Mouse (Mus musculus) cerebellum, adult 11 months (tissue): ENCODE measurements around the gene Zfp385a.

Experiments
- DNase-seq: peaks from one replicate; pipeline ENCODE4 v3.0.0; 2022

Zfp385a gene

DNA sequence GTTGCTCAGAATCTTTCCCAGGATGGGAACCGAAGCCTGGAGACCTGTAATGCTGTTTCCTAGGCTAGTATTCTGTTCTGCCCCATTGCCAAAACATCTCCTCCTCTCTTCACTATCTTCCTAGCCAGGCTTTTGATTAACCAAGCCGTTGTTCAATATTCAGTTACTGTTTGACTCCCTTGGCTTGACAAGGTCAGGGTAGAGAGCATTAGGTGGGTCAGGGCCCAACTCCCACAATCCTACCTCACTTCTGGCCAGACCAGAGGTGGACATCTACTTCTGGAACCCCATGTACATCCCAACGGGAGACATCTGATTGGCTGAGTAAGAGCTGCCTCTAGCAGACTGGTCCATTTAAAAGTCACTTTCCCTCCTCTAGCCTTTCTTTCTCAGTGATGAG, 23.1 kb upstream of the Zfp385a start:
- DNase-seq, result no peak

DNA sequence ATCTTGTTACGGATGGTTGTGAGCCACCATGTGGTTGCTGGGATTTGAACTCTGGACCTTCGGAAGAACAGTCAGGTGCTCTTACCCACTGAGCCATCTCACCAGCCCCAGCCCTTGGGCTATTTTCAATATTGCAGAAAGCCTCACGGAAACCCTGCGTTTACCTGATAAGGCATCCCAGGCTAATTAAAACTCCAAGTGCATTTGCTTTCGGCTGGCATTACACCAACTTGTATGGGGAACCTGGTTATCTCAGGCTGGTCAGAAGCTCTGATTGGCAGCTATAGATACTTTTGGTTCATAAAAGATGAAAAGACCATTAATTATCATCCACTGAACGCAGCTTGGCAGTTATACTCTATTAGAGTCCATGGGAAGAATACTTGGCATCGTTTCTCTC, 22.4 kb upstream of the Zfp385a start:
- DNase-seq, result no peak

- no peak for DNase-seq
Observed at GRCm38 (mm10) chr15:103361269-103361668, 21.4 kb upstream of the Zfp385a start.

GRCm38 (mm10) chr15:103359869-103360602, 20.1 kb upstream of the Zfp385a start:
- peak; percentile 82 for DNase-seq

DNA sequence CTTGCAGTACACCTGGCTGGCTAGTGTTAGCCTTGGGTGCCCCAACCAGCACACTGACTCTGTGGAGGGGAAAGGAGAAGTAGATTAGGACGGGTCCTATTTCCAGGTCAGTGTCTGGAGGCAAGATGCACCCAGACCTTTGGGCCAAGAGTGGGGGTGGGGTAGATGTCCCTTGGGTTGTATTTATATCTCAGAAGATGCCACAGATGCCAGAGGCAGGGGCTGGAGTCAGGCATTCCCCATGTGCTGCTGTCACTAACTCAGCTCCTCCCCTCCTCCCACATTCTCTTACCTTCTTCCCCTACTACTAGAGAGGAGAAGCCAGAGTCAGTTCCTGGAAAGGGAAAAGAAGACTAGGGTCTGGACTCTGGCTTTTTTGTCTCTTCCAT, 19.2 kb upstream of the Zfp385a start:
- no peak for DNase-seq

DNA sequence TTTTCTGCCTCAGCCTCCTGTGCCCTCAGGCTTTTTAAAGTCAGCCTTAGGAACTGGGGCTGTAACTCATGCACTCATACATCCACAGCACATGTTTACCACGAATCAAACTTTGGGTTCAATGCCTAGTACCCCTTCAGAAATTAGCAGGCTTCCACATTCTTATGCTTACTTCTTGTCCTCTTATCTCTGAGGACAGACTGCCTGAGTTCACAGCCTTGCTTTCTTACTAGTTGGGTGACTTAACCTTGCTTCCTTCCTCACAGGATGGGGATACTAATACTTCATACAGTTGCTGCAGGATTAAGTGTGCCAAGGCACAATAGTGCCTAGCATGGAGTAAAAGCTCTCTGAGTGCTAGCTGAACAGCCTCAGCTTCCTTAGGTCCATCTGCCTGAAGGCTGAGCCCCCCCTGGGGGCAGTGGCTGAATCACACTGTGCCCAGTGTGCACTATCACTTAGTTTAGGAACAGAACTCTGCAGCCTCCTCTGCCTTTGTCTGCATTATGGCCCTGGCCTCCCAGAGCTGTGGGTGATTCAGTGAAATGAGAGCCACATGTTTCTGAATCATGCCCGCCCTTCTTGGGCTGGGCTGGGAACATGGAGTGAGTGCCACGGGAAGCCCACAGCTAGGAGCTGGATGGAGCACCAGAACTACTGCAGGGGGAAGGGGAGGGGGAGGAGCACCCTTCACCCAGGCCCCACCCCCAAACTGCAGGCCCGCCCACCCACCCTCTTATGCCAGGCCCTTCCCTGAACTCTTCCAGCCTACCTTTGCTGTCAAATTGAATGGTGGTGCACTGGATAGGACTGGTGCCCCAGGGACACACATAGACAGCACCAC, 18.6 kb upstream of the Zfp385a start:
- DNase-seq, result no peak

GRCm38 (mm10) chr15:103357817-103358216, 17.9 kb upstream of the Zfp385a start:
- DNase-seq, result no peak

DNA sequence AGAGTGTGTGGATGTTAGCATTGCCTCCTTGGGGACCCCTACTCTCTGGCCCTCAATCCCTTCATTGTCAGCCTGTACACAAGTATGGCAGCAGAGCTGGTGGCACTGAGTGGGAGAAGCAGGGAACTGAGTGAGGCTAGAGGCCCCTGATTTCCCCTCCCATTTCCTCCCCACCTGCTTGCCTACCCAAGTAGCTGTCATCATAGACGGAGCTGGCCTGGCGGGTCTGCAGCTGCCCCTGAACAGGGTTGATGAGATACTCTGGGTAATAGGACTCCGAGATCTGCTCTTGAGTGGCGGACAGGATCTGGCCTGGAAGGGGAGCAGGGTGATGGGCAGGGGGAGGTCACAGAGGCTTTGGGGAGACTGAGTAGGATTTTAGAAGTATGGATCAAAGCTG, 16.2 kb upstream of the Zfp385a start:
- DNase-seq, result no peak

DNA sequence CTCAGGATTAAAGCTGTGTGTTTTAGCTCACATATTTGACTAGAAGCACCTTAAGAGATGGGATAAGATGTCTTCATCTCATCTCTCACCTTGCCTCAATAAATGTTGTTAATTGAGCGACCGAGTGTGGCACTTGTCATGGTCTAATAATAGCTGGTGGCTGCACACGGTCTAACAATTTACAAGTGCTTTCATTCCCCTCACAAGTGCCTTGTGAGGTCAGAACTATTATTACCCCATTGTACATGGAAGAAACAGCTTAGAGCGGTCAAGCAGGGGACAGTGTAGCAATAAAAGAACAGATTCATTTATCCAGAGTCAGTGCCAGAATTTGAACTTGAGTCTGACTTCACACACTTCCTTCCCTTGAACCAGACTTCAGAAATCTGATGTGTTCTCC, 15.5 kb upstream of the Zfp385a start:
- no peak for DNase-seq

DNA sequence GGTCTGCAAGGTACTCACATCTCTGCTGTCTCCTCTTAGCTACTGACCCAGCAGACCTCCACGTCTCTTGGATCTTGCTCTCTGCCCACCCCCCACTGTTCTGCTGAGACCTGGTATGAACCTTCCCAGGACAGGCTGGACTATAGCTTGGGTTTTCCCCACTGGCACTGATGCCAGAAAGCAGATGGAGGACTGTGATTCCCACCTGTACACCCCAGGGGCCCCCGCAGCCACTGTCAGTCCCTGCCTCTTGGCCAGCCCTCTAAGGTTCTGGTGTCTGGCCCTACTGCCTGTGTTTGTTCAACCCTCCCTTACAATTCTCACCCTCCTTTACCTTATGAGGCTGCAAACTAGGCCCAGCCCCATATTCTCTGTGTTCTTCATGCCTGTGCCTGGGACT, 14.8 kb upstream of the Zfp385a start:
- peak; percentile 77 for DNase-seq

DNA sequence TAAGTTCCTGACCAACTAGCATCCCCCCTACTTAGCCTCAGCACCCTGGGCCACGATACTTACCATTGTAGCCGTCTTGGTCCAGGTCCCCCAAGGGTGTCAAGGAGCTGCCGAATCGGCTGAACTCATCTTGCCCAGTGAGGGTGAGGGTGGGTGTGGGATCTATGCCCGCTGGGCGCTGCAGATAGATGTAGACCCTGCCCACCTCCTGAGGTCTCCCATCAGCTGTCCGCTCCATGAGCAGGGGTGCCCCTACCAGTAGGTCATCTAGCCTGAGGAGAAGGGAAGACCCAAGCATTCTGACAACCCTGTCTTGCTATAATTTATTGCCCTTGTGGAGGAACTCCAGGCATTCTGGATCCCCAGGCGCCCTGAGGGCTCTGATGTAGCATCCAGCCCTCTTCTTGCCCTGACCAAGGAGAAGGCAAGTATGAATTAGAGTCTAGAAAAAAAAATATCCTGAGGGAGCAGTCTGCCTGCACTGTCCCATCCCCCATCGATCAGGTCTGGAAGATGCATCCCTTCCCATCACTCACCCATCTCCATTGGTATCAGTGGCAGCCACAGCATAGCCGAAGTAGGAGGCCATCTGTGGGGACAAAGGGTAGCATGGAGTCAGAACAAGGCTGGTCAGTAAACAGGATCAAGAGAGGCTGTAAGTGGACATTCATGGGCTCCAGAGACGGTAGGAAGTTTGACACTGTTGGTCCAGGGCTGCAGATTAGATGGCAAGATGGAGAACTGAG, 13.8 kb upstream of the Zfp385a start:
- no peak for DNase-seq

DNA sequence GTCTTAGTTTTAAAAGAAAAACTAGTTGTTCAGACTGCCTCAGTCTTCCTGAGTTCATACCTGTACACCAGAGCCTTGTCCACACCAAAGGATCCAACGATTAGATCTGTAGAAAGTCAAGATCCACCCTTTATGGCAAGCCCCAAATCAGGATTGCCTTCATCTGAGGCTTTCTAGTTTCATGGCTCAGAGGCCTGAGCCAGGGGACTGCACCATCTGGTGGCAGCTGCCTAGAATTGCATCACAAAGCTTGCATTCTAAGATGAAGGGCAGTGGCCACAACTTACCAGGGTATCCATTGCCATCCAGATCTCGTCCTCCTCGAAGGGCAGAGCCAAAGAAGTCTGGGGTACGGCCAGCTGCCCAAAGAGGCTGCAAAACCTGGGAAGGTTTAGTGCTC, 13.0 kb upstream of the Zfp385a start:
- DNase-seq, result peak; percentile 42

GRCm38 (mm10) chr15:103347275-103347684, 7.4 kb upstream of the Zfp385a start:
- DNase-seq, result peak; percentile 38

DNA sequence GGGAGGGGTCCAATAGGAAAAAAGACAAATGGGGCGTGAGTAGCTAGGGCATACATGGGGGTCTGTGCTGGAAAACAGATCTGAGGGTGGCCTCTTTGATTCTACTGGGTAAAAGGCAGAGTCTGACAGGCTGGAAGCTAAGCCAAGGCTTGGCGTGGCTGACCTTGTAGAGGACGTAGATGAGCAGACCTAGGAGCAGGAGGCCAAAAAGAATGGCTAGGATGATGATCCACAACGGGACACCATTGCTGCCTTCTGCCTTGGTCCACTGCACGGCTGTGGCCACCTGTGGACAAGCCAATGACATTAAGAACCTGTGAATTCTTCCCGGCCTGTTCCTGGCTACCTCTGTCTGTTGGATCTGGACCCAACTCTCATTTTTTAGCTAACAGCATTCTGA, 5.9 kb upstream of the Zfp385a start:
- no peak for DNase-seq

DNA sequence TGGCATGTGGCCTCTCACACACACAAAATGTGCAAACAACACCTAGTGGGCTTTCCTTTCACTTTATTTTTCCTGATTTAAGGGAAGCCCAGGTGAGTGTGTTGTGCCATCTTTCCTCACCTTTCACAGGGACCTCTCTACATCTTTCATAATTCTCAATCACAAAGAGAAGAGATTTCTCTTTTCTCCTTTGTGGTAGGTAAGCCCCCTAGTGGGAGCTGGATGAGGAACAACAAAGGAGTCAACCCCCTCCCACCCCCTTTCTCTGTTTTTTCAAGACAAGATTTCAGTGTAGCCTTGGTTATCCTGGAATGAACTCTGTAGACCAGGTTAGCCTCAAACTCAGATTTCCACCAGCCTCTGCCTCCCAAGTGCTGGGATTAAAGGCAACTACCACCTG, 3.7 kb upstream of the Zfp385a start:
- DNase-seq, result no peak

GRCm38 (mm10) chr15:103343008-103343407, 3.1 kb upstream of the Zfp385a start:
- no peak for DNase-seq

DNA sequence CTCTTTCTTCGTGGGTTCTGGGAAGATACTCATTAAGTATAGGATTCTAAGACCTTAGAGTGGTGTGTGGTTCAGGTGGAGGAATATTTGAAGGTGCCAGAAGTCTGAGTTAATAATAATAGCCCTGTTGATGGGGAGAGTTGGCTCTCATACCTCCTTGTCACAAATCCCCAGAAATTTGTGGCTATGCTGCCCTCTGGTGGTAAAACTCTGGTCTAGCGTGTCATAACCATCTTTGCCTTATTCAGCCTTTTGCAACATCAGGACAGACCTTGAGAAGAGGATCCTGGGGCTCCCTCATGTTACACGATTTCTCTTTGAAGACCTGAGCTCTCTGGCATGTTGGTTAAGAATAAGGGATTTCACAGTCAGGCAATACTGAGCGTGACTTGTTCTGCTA, 2.5 kb upstream of the Zfp385a start:
- peak; percentile 61 for DNase-seq

- DNase-seq, result no peak
Observed at GRCm38 (mm10) chr15:103341547-103341946, 1.7 kb upstream of the Zfp385a start.

DNA sequence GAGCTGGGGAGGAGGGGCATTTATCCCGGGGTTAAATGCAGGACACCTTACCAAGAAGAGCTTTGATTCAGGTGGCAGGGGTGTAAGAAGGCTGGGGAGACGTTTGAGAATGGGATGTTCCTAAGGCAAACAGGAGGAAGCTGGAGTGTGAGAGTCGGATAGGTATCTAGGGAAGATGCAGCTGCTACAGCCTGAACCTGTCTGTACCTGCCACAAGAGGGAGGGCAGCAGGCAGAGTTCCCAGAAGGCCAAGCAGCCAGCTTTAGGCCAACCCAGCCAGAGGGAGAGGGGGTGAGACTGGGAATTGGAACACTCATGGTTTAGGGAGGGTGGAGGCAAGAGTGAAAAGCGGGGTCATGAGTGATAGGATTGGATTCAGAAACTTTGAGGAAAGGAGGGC, 893 bp upstream of the Zfp385a start:
- no peak for DNase-seq

GRCm38 (mm10) chr15:103339166-103339960, 530 bp downstream of the Zfp385a start:
- no peak for DNase-seq

GRCm38 (mm10) chr15:103338829-103339165, 1.1 kb downstream of the Zfp385a start:
- DNase-seq, result no peak

DNA sequence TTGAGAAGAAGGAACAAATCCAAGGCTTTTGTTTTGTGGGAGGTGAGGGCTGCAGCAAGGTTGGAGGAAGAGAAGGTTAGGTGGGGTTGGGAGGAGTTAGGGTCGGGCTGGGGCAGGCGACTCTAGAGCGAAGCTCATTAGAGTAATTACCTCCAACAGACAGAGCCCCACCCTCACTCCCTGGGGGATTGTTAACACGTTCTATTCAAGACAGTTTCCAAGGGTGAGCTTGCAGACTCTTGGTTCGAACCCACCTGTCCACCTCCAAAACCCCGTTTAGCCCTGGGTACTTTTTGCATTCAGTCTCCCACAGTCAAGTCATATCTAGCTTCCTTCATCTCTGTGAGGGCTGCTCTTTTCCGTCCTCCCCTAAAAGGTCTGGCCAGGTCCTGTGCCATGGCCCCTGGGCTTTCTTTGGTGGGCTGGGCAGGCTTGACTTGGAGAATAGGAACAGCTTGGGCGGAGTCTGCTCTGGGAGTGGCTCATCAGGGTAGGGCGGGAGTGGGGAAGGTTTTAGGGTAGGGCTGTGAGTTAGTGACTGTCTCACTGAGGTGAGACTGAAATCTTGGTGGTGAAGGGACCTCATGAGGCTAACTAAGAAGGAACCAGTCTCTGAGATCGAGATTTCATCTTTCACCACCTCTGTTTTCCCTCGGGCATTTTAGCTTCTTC, 2.8 kb downstream of the Zfp385a start:
- DNase-seq, result no peak
